Mouse (Mus musculus): ENCODE results near the gene Rab1b. TPM values are rescaled to one million over a fixed set of nuclear protein-coding genes. Genes with fewer than 3 reads are reported as not detected.

The Rab1b gene
- 140 and 175 TPM in 2 replicates for polyA plus RNA-seq (2021; fragmentation: Nextera tagmentation)
- long read RNA-seq, experiment 1, transcript Rab1b-201 (6 exons, 1,913 nt): major isoform, 787 of 808 reads
- long read RNA-seq, experiment 1, partial matches to known transcripts: 17 of 808 reads
- long read RNA-seq, experiment 1, other reads (novel, unspliced or antisense): 0 of 808 reads
- long read RNA-seq, experiment 2, transcript Rab1b-201 (6 exons, 1,913 nt): major isoform, 102 of 151 reads
- long read RNA-seq, experiment 2, partial matches to known transcripts: 5 of 151 reads
- long read RNA-seq, experiment 2, other reads (novel, unspliced or antisense): 43 of 151 reads

GRCm38 (mm10) chr19:5106731-5107191, at the start of gene Rab1b:
Gene Rab1b, minus strand, starts transcription at chr19:5107072.

DNA sequence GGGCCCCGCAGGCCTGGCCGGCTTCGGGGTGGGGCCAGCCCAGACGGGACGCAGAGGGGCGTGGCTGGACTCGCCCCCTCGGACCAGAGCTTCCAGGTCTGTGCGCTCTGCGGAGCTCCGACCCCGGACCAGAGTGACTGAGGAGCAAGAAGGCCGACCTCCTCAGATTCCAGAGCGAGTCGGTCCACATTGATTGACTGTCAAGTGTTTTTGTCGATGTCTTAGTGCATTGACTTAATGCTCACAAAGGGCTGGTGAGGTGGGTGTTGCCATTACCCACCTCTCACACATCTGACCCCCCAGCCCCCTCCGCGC, 11.5 kb upstream of the Rab1b start, which contains the start of gene Klc2:
Gene Klc2 (minus strand): TSS at position 177 of the 315 bp plus-strand sequence.

GRCm38 (mm10) chr19:5098363-5099143, 8.3 kb downstream of the Rab1b start, which contains the start of gene Cnih2:
Gene Cnih2, minus strand, starts transcription at chr19:5098521.

GRCm38 (mm10) chr19:5087884-5088728, 18.8 kb downstream of the Rab1b start, which contains the start of gene Yif1a:
Gene Yif1a, plus strand, starts transcription at chr19:5088538.

GRCm38 (mm10) chr19:5085145-5085863, 21.6 kb downstream of the Rab1b start, which contains the start of gene Tmem151a:
Gene Tmem151a, minus strand, starts transcription at chr19:5085531.

DNA sequence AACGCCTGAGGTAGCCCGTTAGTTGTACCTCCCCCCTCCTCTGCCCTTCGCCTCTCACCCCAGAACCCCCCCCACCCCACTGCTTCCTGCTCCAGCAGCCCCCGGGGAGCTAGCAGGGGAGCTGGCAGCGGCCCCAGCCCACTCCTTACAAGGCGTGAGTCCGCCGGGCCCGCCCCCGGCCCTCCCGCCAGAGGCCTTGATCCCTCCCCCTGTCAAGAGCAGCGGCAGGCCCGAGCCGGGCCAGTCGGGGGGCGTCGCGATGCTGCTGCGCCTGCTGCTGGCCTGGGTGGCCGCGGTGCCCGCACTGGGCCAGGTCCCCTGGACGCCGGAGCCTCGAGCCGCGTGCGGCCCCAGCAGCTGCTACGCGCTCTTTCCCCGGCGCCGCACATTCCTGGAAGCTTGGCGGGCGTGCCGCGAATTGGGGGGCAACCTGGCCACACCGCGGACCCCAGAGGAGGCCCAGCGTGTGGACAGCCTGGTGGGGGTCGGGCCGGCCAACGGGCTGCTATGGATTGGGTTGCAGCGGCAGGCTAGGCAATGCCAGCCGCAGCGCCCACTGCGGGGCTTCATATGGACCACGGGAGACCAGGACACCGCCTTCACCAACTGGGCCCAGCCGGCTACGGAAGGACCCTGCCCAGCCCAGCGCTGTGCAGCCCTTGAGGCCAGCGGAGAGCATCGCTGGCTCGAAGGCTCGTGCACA, 38.9 kb downstream of the Rab1b start, which contains the start of gene Cd248:
Gene Cd248 (plus strand): TSS at position 212 of the 703 bp plus-strand sequence.

DNA sequence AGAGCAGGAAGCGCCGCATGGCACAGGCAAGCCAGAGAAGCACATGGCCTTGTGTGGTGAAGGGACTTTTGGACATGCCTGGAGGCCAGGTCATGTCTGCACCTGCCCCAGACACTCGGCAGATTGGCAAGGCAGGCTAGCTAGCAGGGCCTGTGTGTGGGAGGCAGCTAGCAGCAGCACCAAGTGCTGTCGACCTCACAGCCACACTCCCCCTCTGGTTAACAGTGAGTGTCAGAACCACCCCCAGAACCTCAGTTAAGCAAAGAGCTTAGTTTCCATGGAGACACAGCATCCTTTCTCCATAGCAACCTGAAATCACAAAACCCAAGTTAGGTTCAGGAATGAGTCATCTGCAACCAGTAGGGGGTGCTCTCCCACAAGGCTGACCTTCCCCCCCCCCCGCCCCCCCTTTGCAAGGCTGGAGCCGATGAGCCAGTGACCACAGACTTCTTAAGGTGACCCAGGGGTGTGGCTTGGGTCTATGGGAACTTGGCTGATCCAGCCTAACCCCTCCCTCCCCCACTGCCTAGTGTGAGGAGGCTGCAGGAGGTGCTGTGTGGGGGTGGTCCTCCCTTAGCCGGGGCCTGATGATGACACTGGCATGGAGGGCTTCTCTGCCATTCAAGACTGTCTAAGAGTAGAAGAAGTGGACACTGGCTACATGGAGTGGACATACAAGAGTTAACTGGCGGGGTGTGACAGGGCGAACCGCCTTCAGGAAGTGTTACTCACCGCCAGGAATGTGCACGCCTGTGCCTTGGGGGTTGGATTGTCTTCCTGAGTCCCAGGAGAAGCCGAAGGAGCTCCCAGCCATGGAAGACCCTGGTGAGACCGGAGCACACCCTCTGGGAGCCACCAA, 56.6 kb downstream of the Rab1b start, which contains the start of gene Rin1:
Gene Rin1 (plus strand): TSS at position 435 of the 859 bp plus-strand sequence.

Other genes with a start within 250 kb of the Rab1b start
- 0.28 and 1.0 TPM in 2 replicates for gene Actn3, start 229.2 kb downstream of the Rab1b start, polyA plus RNA-seq (2021; fragmentation: Nextera tagmentation)
- 10.3 and 15.3 TPM in 2 replicates for gene Zdhhc24, start 228.4 kb downstream of the Rab1b start, polyA plus RNA-seq (2021; fragmentation: Nextera tagmentation)
- 7.2 and 18.1 TPM in 2 replicates for gene Bbs1, start 200.4 kb downstream of the Rab1b start, polyA plus RNA-seq (2021; fragmentation: Nextera tagmentation)
- 20.7 and 24.6 TPM in 2 replicates for gene Dpp3, start 178.8 kb downstream of the Rab1b start, polyA plus RNA-seq (2021; fragmentation: Nextera tagmentation)
- 8.9 and 11.4 TPM in 2 replicates for gene Peli3, start 163.9 kb downstream of the Rab1b start, polyA plus RNA-seq (2021; fragmentation: Nextera tagmentation)
- 133 and 161 TPM in 2 replicates for gene Mrpl11, start 144.9 kb downstream of the Rab1b start, polyA plus RNA-seq (2021; fragmentation: Nextera tagmentation)
- 12.7 and 17.4 TPM in 2 replicates for gene Npas4, start 116.8 kb downstream of the Rab1b start, polyA plus RNA-seq (2021; fragmentation: Nextera tagmentation)
- gene Slc29a2, start 83.2 kb downstream of the Rab1b start, polyA plus RNA-seq (2021; fragmentation: Nextera tagmentation): 6.6 and 8.4 TPM in 2 replicates
- 129 and 165 TPM in 2 replicates for gene B4gat1, start 68.2 kb downstream of the Rab1b start, polyA plus RNA-seq (2021; fragmentation: Nextera tagmentation)
- gene AC124502.3, start 68.2 kb downstream of the Rab1b start, polyA plus RNA-seq (2021; fragmentation: Nextera tagmentation): 1.7 and 2.9 TPM in 2 replicates
- 33.0 and 37.7 TPM in 2 replicates for gene Brms1, start 65.7 kb downstream of the Rab1b start, polyA plus RNA-seq (2021; fragmentation: Nextera tagmentation)
- 13.6 and 19.4 TPM in 2 replicates for gene Rin1, start 56.6 kb downstream of the Rab1b start, polyA plus RNA-seq (2021; fragmentation: Nextera tagmentation)
- gene Cd248, start 39.0 kb downstream of the Rab1b start, polyA plus RNA-seq (2021; fragmentation: Nextera tagmentation): 2.3 and 4.5 TPM in 2 replicates
- gene Tmem151a, start 21.5 kb downstream of the Rab1b start, polyA plus RNA-seq (2021; fragmentation: Nextera tagmentation): 148 and 149 TPM in 2 replicates
- gene Yif1a, start 18.5 kb downstream of the Rab1b start, polyA plus RNA-seq (2021; fragmentation: Nextera tagmentation): 36.4 and 56.7 TPM in 2 replicates
- 37.0 and 528 TPM in 2 replicates for gene Cnih2, start 8.6 kb downstream of the Rab1b start, polyA plus RNA-seq (2021; fragmentation: Nextera tagmentation)
- 11.6 and 37.2 TPM in 2 replicates for gene Klc2, start 11.5 kb upstream of the Rab1b start, polyA plus RNA-seq (2021; fragmentation: Nextera tagmentation)
- 18.5 and 34.5 TPM in 2 replicates for gene Pacs1, start 166.0 kb upstream of the Rab1b start, polyA plus RNA-seq (2021; fragmentation: Nextera tagmentation)
- gene Sf3b2, start 188.4 kb upstream of the Rab1b start, polyA plus RNA-seq (2021; fragmentation: Nextera tagmentation): 203 and 220 TPM in 2 replicates
- gene Gal3st3, start 191.3 kb upstream of the Rab1b start, polyA plus RNA-seq (2021; fragmentation: Nextera tagmentation): 30.0 and 34.7 TPM in 2 replicates
- not detected in 2 replicates for gene Catsper1, start 228.7 kb upstream of the Rab1b start, polyA plus RNA-seq (2021; fragmentation: Nextera tagmentation)
- gene Cst6, start 242.5 kb upstream of the Rab1b start, polyA plus RNA-seq (2021; fragmentation: Nextera tagmentation): 50.0 and 72.9 TPM in 2 replicates

Data from left cerebral cortex, adult 6 months (tissue).